Mouse (Mus musculus): ENCODE measurements around the gene Vcl. TPM values are rescaled to one million over a fixed set of nuclear protein-coding genes. Genes with fewer than 3 reads are reported as not detected.

Gene Vcl
- total RNA-seq, 2 experiments from 2014 or later = 132 to 149 TPM

DNA sequence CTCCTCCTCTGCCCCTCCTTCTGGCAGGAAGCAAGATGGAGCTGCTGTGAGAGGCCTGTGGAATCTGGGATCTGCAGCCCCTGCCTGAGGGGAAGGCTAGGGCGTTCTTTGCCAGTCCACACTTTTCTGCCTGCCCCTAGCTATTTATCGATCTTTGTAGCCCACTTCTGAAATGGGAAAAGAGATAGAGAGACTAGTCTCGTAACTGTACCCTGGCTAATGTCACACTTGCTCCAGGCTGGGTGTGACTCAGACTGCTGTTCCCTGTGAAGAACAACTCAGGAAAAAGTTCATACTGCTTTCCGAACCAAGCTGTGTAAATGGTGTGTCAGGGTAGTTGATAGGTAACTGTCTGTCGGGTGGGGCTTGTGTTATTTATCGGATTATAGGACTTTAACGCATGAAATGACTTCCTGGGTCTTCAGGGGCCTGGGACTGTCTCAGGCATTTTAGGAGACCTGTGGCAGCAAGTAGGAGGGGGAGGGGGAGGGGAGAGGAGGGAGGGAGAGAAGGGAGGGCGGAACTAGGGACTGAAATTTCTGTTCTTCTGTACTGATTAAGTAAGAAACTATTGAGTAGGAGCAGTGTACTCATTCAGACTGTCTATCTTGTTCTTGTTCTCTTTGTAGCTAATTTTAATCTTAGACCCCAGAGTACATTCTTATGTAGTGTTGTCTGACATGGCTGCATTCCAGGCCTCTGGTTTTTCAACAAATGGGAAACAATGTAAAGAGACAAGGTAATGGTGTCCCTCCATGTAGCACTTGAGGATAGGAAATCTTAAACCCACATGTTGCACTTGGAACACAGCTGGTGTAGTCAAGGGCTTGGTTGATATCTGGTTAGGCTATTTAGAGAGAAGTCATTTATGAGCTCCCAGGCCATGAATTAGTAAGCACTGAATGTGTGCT lies 1.5 kb downstream of the Vcl start:
- intact Hi-C loops (cut with DNase I) = loop anchor here (2.0 kb wide), 1 partner anchor 62 kb away; no protein-coding TSS in a partner anchor
- DNase-seq = peak; percentile 8 to 28

DNA sequence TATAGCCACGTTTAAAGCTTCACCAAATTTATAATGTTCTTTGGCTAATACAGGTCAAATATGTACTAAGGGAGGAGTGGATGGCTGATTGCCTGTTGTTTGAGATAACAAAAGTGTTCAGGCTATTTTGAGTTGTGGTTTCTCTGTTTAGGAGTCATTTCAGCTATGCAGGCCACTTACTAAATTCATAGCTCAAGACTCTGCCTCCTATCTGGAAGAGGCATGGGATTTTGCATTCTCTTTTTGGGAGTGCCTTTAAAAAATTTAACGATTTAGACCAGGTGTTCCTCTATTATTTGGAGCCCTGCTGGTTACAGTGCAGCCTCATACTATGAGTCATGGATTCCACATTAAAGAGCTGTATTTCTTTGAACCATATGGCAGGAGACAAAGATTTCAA lies 9.2 kb downstream of the Vcl start:
- intact Hi-C loops (cut with DNase I) = no loop called here
- no peak for DNase-seq

GRCm38 (mm10) chr14:20938860-20939259 lies 9.7 kb downstream of the Vcl start:
- intact Hi-C loops (cut with DNase I) = no loop called here
- DNase-seq = no peak

DNA sequence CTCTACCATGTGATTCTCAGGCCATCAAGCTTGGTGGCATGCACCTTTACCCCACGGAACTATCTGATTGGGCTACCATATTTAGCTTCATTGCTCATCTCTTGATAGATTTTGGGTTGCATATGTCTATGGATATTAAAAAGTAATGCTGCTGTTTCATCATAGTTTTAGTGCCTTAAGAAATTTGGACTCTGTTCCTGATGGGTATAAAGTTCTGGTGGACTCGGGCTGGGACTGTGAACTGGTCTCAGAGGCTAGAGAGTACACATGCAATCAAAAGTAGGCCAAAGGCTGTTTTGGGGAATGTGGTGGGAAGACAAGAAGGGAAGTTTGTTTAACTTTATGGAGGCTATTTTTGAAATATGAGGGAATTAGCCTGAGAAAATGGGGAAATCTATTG lies 16.1 kb downstream of the Vcl start:
- intact Hi-C loops (cut with DNase I) = no loop called here

DNA sequence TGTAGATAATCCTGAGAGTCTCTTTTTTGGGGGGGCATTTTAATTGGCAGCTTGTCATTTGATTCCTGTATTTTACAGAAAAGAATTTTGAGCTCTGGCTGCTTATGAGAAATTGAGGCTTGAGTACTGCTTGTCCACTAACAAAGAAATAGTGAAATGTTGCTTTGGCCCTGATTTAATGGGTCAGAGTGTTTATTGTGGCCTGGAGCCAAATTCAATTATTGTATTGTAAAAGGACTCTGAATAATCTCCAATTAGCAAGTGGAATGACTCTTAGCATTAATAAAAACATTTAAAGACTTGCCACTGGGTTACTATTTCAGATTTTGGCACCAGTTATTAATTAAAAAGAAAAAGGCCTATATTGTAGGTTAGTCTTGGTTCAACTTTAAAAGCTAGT lies 26.8 kb downstream of the Vcl start:
- no peak for DNase-seq
- intact Hi-C loops (cut with DNase I) = no loop called here

More for the DNA sequence above, 16.1 kb downstream of the Vcl start:
- no peak for DNase-seq

DNA sequence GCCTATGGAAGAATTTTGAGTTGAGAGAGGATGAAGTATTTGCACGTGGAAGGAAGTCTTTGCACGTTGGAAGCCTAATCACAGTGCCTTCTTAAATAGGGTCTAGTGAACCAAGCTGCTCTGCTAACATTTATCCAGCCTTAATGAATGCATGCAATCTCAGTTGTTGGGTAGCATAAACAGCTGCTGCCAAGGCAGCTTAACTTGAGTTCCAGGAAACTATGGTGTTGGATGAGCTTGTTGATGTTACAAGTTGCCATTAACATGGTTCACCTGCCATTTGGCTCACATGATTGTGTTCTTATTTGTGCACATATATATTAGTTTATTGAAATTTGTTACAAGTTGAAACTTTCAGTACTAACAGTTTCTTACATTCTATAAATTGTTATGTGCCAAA lies 29.8 kb downstream of the Vcl start:
- no peak for DNase-seq
- intact Hi-C loops (cut with DNase I) = no loop called here

GRCm38 (mm10) chr14:20962466-20962865 lies 33.3 kb downstream of the Vcl start:
- intact Hi-C loops (cut with DNase I) = no loop called here
- DNase-seq = no peak

- intact Hi-C loops (cut with DNase I) = no loop called here
- DNase-seq = no peak
Measured at GRCm38 (mm10) chr14:20962906-20963305, 33.7 kb downstream of the Vcl start.

GRCm38 (mm10) chr14:20963863-20964262 lies 34.7 kb downstream of the Vcl start:
- intact Hi-C loops (cut with DNase I) = no loop called here
- DNase-seq = no peak

DNA sequence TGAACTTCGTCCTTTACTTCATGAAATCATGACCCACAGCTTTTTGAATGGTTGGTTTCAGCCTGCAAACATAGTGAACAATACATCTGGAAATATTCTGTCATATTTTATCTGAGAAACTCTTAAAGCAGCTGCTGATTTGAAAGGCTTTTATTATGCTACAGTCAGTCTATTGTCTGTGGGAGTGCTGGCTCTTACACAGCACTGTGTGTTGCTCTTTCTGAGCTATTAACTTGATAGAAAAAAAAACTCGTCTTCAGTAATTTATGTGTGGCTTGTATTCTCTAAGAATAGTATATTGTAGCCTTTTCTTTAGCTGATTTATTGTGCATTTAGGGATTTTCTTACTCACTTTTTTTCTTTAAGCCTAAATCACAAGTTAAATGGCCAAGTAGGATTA lies 35.1 kb downstream of the Vcl start:
- DNase-seq = no peak
- intact Hi-C loops (cut with DNase I) = no loop called here

DNA sequence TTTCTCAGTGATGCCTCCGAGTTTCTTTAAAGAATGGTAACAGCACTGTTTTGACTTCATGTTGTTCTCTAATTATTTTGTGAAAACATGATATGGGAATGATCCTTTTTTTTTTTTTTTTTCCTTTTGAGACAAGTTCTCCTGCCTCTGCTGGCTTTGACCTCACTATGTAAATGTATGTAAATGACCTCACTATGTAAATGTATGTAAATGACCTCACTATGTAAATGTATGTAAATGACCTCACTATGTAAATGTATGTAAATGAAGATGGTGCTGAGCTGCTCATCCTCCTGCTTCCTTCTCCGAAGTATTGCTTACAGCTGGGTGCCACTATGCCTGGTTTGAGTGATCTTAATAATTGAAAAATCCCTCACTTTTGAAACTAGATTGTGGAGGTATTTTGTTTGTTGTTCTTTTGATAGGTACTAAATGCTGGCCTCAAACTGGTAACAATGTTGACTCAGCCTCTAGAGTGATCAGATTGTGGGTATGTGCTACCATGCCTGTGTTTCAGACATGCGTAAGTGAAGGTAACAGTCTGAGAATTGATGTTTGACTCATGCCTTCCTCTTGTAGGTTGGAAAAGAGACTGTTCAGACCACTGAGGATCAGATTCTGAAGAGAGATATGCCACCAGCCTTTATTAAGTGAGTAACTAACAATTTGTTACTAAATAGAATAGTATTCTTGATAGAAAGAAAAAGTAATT lies 37.9 kb downstream of the Vcl start:
- intact Hi-C loops (cut with DNase I) = no loop called here
- DNase-seq = no peak

DNA sequence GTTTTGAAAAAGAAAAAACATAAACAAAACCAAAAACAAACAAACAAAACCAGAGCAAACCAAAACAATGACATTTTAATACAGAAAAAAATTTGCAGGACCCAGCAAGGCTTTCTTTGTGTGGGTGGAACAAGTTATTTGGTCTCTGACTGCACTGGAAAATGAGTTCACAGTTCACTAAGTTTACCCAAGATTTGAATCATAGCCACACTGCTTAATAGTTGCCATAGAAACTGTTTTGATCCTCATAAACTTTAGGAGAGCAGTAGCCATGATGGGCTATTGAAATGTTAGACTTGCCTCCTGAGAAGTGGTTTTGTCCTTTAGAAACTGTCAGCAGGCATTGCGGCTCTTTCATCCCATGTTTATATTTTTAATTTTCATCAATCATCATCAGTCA lies 39.9 kb downstream of the Vcl start:
- DNase-seq = no peak
- intact Hi-C loops (cut with DNase I) = no loop called here

- DNase-seq = peak in 1 of 2 experiments; percentile 46
Measured at GRCm38 (mm10) chr14:20970389-20970788, 41.2 kb downstream of the Vcl start.

GRCm38 (mm10) chr14:20970927-20971326 lies 41.7 kb downstream of the Vcl start:
- intact Hi-C loops (cut with DNase I) = no loop called here

More at GRCm38 (mm10) chr14:20970389-20970788, 41.2 kb downstream of the Vcl start:
- intact Hi-C loops (cut with DNase I) = no loop called here

DNA sequence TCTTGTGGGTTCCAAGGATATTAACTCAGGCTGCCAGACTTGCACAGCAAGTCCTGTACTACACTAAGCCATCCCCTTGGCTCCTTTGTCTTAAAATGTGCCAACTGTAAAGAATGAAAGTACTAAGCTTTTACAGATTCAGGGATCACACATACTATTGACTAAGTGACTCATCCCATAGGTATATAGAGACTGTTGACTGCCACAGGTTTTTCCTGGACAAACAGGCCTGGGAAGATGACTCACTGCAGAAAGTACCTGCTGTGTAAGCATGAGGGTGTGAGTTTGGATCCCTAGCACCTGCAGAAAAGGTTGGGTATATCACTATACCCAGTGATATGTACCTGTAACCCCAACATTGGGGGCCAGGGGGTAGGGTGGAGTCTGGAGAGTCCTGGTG lies 44.6 kb downstream of the Vcl start:
- intact Hi-C loops (cut with DNase I) = no loop called here
- DNase-seq = no peak

More at GRCm38 (mm10) chr14:20970927-20971326, 41.7 kb downstream of the Vcl start:
- peak in 1 of 2 experiments; percentile 28 for DNase-seq

DNA sequence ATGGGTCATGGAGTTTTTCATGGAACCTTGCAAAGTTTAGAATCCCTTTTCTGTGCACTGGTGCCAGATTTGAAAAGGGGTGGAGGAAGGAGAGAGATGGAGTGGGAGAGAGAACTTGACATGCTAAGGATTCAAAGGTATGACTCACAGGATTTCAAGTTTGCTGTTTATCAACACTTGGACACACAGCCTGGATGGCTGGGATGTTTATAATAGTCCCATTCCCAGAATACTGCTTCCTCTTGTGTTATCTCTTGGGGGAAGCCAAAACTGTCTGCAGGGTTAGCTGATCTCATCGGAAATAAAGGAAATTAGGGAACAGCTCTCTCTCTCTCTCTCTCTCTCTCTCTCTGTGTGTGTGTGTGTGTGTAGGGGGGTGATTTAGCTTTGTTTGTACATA lies 47.5 kb downstream of the Vcl start:
- no peak for DNase-seq
- intact Hi-C loops (cut with DNase I) = no loop called here

- intact Hi-C loops (cut with DNase I) = no loop called here
- no peak for DNase-seq
Measured at GRCm38 (mm10) chr14:20977726-20978125, 48.5 kb downstream of the Vcl start.

- intact Hi-C loops (cut with DNase I) = loop anchor here (2.0 kb wide), 1 partner anchor 55 kb away; the partner anchor contains the start of gene Vcl
- peak; percentile 70 to 78 for DNase-seq
Measured at GRCm38 (mm10) chr14:20983832-20984231, 54.6 kb downstream of the Vcl start.

- intact Hi-C loops (cut with DNase I) = loop anchor here (2.0 kb wide), 1 partner anchor 57 kb away; the partner anchor contains the start of gene Vcl
- DNase-seq = no peak
Measured at GRCm38 (mm10) chr14:20985482-20985881, 56.3 kb downstream of the Vcl start.

DNA sequence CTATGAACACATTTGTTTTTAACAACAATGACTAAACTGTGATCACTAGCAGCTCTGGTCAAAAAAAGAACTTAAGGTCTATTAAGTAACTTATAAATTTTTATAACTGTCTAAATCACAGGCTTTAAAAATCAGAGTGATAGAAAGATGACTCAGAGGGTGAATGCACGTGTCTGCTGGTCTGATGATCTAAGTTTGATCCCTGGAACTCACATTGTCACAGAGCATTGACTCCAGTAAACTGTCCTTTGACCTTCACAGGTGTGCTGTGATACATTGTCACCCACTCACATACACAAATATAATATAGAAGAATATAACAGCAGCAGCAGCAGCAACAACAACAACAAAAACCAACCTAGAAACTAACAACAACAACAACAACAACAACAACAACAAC lies 62.3 kb downstream of the Vcl start:
- DNase-seq = no peak
- intact Hi-C loops (cut with DNase I) = loop anchor here (5.0 kb wide), 2 partner anchors 104 to 119 kb away; no protein-coding TSS in a partner anchor

DNA sequence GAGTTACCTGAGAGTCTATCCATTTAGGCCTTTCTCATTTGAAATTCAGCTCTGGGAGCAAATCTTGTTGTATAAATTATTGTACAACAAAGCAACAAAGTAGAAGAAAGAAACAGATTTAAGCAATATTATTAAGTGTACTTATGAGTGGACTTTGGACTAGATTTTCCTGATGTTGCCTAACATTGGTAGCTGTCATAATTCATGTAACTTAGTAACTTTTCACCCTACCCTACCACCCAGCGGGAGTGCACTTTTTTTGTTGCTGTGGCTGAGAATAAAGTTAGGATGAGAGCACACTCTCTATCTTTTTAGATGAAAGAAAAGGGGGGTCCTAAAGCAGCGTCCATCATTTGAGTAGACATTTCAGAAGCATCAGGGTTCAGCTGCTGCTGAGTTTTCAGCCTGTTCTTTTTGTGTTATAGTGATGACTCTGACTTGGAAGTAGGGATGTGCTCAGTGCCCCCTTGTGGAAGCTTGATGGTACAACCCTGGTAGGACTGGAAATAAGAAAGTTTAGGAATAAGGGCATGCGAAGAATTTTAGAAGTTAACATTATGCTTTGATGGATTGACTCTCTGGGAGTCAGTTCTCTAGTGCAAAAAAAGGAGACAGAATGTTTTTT lies 64.0 kb downstream of the Vcl start:
- intact Hi-C loops (cut with DNase I) = loop anchor here (2.0 to 5.0 kb wide), 4 partner anchors 62 to 190 kb away; no protein-coding TSS in a partner anchor
- DNase-seq = peak; percentile 32 to 58

Data from heart, postnatal 14 days (tissue).